Mouse (Mus musculus): ENCODE measurements around the gene Vim. TPM values are rescaled to one million over a fixed set of nuclear protein-coding genes. Genes with fewer than 3 reads are reported as not detected.
A peak's percentile ranks its signal among the peaks of the same experiment; 100 is the strongest.
"Not testable (repeated sequence)": the region's sequence is repeated elsewhere in the genome, so short reads cannot be mapped to it uniquely, and the experiment has no call there.

The Vim gene
- polyA plus RNA-seq, 1 experiment from 2014 or later: 1,081 TPM

DNA sequence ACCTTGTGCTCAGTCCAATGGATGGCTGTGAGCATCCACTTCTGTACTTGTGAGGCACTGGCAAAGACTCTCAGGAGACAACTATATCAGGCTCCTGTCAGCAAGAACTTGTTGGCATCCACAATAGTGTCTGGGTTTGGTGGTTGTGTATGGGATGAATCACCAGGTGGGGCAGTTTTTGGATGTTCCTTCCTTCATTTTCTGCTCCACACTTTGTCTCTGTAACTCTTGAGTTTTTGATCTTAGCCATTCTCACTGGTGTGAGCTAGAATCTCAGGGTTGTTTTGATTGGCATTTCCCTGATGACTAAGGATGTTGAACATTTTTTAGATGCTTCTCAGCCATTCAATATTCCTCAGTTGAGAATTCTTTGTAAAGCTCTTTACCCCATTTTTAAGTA is 10.0 kb downstream of the Vim start:
- not testable (repeated sequence) for H3K27ac ChIP-seq (replicated peaks); ATAC-seq (ENCODE audit: insufficient number of reproducible peaks, low FRiP score, low TSS enrichment, low read depth); H3K4me2 ChIP-seq (replicated peaks); H3K4me1 ChIP-seq; H3K27me3 ChIP-seq; H3K4me3 ChIP-seq (replicated peaks); H3K9me3 ChIP-seq (replicated peaks); H3K9ac ChIP-seq
- H3K36me3 ChIP-seq: peaks cover 35% of the 10 kb centered on the region

DNA sequence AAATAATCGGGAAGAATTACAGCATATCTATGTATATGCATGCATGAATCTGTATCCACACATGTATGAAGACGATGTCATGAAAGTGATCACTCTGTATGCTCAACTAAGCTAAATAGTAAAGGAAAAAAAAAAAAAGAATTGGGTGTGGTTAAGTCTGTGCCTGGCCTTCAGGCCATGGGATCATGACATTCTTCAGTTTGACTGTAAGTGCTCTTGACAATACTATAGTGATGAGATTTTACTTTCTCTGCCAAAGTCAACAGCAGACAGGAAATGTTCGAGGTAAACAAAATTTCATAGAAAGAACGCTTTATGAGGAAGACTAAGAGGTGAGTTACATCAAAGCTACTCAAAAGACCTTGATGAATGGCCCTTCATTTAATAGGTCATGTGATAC is 19.6 kb downstream of the Vim start:
- Histone ChIP-seq H3K9ac (no peak overlapping the region), H3K36me3 (no peaks in the 10 kb centered on the region), H3K9me3 (replicated peaks) (no peaks in the 10 kb centered on the region), H3K27me3 (no peaks in the 10 kb centered on the region), H3K4me1 (no peaks in the 10 kb centered on the region), H3K27ac (replicated peaks) (no peak overlapping the region), H3K4me3 (replicated peaks) (no peak overlapping the region), H3K4me2 (replicated peaks) (no peak overlapping the region)
- ATAC-seq (ENCODE audit: insufficient number of reproducible peaks, low FRiP score, low TSS enrichment, low read depth): no peak
- WGBS: 75% methylated on average over 4 of the region's 4 CpGs

DNA sequence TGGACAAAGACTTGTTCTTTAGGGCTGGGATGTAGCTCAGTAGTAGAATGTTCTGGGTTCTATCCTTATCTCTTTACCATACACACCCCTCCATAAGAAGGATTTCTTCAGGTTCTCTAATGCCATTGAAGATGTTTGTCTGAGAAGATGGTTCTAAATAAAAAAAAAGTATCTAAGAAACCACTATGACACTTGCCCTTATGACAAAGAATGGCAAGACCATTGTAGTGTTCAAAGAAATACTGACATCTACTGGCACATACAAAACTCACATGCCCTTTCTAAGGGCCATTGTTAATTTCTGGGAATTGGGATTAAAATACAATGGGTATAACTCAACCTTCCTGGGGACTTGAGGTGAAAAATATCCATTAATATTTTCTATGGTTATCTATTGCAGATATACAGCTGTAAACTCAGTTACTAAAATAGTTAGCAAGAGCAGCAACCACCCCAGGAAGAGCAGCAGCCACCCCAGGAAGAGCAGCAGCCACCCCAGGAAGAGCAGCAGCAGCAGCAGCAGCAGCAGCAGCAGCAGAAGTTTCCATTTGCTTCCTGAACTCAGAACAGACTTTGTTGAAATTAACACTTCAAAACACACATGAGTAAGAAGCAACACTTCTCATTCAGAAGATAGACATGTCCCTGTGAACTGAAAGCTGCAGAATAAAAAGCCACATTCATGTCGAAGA is 23.4 kb downstream of the Vim start:
- H3K27ac ChIP-seq (replicated peaks): no peak overlapping the region
- no peaks in the 10 kb centered on the region for H3K4me1 ChIP-seq
- H3K36me3 ChIP-seq: no peaks in the 10 kb centered on the region
- no peak for ATAC-seq (ENCODE audit: insufficient number of reproducible peaks, low FRiP score, low TSS enrichment, low read depth)
- H3K9ac ChIP-seq: no peak overlapping the region
- H3K4me2 ChIP-seq (replicated peaks): no peak overlapping the region
- H3K9me3 ChIP-seq (replicated peaks): no peaks in the 10 kb centered on the region
- no peaks in the 10 kb centered on the region for H3K27me3 ChIP-seq
- H3K4me3 ChIP-seq (replicated peaks): no peak overlapping the region
- WGBS: 84% methylated on average over 1 of the region's 1 CpGs

DNA sequence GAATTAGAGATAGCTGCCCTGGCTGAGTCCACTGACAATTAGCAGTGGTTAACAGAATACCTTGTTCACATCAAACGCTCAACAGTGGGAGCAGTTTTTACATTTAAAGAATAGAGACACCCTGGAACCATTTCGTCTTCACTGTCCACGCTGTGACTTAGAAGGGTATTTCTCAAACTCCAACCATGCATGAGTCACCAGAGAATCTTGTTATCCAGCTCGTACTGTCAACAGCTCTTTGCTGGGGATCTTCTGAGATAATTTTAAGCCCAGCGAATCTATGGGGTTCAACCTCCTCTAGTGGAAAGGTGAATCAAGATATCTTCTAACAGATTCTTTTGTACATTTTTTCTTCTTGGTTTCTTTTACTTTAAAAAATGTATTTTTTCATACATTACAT is 24.4 kb downstream of the Vim start:
- H3K9me3 ChIP-seq (replicated peaks): no peaks in the 10 kb centered on the region
- no peaks in the 10 kb centered on the region for H3K27me3 ChIP-seq
- no peak for ATAC-seq (ENCODE audit: insufficient number of reproducible peaks, low FRiP score, low TSS enrichment, low read depth)
- H3K4me3 ChIP-seq (replicated peaks): no peak overlapping the region
- no peak overlapping the region for H3K4me2 ChIP-seq (replicated peaks)
- H3K4me1 ChIP-seq: no peaks in the 10 kb centered on the region
- WGBS: 65% methylated on average over 5 of the region's 5 CpGs
- no peaks in the 10 kb centered on the region for H3K36me3 ChIP-seq
- no peak overlapping the region for H3K9ac ChIP-seq
- no peak overlapping the region for H3K27ac ChIP-seq (replicated peaks)

DNA sequence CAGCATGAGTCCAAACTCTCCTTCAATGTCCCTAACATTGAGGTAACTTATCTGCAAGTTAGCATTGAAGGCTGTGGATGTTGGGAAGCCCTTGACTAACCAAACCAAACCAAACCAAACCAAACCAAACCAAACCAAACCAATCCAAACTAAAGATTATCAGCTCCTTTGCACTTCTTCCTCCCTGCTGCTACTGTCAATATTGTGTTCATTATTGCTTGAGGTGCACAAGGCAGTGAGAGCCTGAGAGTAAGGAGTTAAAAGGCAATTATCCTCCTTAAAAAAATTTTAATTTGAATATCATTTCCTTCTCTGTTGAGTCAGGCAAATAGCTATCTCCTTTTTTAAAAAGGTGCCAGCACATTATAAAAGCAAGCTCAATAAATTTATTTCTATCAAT is 29.4 kb downstream of the Vim start:
- H3K9me3 ChIP-seq (replicated peaks): no peaks in the 10 kb centered on the region
- no peaks in the 10 kb centered on the region for H3K4me1 ChIP-seq
- no peak overlapping the region for H3K4me3 ChIP-seq (replicated peaks)
- H3K36me3 ChIP-seq: no peaks in the 10 kb centered on the region
- no peak overlapping the region for H3K9ac ChIP-seq
- H3K27ac ChIP-seq (replicated peaks): no peak overlapping the region
- ATAC-seq (ENCODE audit: insufficient number of reproducible peaks, low FRiP score, low TSS enrichment, low read depth): no peak
- no peak overlapping the region for H3K4me2 ChIP-seq (replicated peaks)
- H3K27me3 ChIP-seq: no peaks in the 10 kb centered on the region

DNA sequence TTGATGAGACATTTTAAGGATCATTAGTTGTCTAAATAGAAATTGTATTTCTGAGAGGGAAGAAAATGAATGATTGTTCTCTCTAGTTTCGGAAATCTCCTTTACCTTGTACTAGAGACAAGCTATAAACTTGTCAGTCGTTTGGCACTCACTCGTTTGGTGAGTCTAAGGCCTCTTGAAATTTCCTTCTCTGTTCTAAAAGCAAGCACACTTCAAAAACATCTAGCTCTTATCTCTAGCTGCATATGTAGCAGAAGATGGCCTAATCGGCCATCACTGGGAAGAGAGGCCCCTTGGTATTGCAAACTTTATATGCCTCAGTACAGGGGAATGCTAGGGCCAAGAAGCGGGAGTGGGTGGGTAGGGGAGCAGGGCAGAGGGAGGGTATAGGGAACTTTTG is 29.9 kb downstream of the Vim start:
- H3K27ac ChIP-seq (replicated peaks); H3K9me3 ChIP-seq (replicated peaks); H3K4me1 ChIP-seq; H3K9ac ChIP-seq; H3K4me2 ChIP-seq (replicated peaks); ATAC-seq (ENCODE audit: insufficient number of reproducible peaks, low FRiP score, low TSS enrichment, low read depth); H3K36me3 ChIP-seq; H3K27me3 ChIP-seq; H3K4me3 ChIP-seq (replicated peaks): not testable (repeated sequence)
- 83% methylated on average over 5 of the region's 5 CpGs for WGBS

DNA sequence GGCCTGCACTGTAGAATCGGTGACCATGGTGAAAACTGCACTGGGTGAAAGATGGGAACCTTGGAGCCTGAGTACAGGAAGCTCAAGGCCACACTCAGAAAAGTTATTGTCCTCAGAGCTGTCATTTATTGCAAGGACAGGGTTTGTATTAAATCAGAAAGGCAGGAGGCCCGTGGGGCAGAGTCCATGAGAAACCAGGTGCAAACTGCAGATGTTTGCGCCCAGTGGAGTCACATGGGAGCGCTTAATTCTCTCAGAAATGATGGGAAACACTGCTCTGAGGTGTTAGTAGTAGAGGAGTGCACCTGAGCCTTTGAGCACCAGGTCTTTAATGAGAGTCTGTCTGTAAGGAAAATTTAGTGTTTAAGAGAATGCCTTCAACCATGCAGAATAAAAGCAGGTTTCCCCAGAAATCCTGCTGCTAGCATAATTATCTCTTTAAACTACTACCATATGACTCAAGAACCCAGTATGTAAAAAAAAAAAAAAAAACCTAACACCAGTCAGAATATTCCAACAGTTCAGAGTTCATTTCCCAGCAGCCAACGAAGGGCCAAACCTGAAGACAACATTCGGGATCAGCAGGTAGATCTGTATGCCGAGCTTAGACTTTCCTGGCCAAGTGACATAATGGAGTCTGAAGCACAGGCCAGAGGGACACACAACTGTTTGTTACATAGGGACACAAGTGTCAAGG is 56.6 kb downstream of the Vim start:
- Histone ChIP-seq H3K4me2 (replicated peaks) (no peak overlapping the region), H3K4me3 (replicated peaks) (no peak overlapping the region), H3K9ac (no peak overlapping the region), H3K27ac (replicated peaks) (no peak overlapping the region), H3K4me1 (no peaks in the 10 kb centered on the region), H3K27me3 (no peaks in the 10 kb centered on the region), H3K9me3 (replicated peaks) (no peaks in the 10 kb centered on the region), H3K36me3 (no peaks in the 10 kb centered on the region)
- ATAC-seq (ENCODE audit: insufficient number of reproducible peaks, low FRiP score, low TSS enrichment, low read depth): 0 out of 2 replicates have a peak, but pooled peaks have one; percentile 60
- 69% methylated on average over 7 of the region's 7 CpGs for WGBS

Other genes with a start within 250 kb of the Vim start
- 0.26 and 0.47 TPM in 2 replicates for gene Cubn, start 82.1 kb upstream of the Vim start, polyA plus RNA-seq (2015; fragmentation: Nextera tagmentation; extraction: Ambion mirVana)
- 7.7 and 9.3 TPM in 2 replicates for gene Trdmt1, start 29.3 kb upstream of the Vim start, polyA plus RNA-seq (2015; fragmentation: Nextera tagmentation; extraction: Ambion mirVana)
- gene St8sia6, start 220.1 kb downstream of the Vim start, polyA plus RNA-seq (2015; fragmentation: Nextera tagmentation; extraction: Ambion mirVana): 1.5 and 2.5 TPM in 2 replicates

Data from embryonic facial prominence, embryonic 15.5 days (tissue).